Mouse (Mus musculus) heart, embryonic 10.5 days (tissue): ENCODE measurements around the gene Slx4ip. TPM values are rescaled to one million over a fixed set of nuclear protein-coding genes. Genes with fewer than 3 reads are reported as not detected.

Source experiments
- DNase-seq: peaks from one replicate; pipeline ENCODE4 v3.0.0-alpha.2; 2017; ENCODE audit warnings: low spot score
- H3K27ac ChIP-seq: fragments of 300-500 bp; sonication (generic); 2 replicates; pipeline ENCODE4 v1.5.1; 2016; ENCODE audit warnings: mild to moderate bottlenecking
- H3K27me3 ChIP-seq: fragments of 300-500 bp; sonication (generic); 2 replicates; pipeline ENCODE4 v1.6.1; 2016; ENCODE audit warnings: mild to moderate bottlenecking; ENCODE audit not compliant: poor library complexity, insufficient read depth, severe bottlenecking
- H3K36me3 ChIP-seq: fragments of 300-500 bp; sonication (generic); 2 replicates; pipeline ENCODE4 v1.6.1; 2016; ENCODE audit warnings: mild to moderate bottlenecking, moderate library complexity
- H3K4me1 ChIP-seq: fragments of 300-500 bp; sonication (generic); 2 replicates; pipeline ENCODE4 v1.6.1; 2016; ENCODE audit warnings: mild to moderate bottlenecking
- H3K4me3 ChIP-seq: fragments of 300-500 bp; sonication (generic); 2 replicates; pipeline ENCODE4 v1.5.1; 2016; ENCODE audit warnings: mild to moderate bottlenecking, moderate library complexity
- H3K9me3 ChIP-seq: fragments of 300-500 bp; sonication (generic); 2 replicates; pipeline ENCODE4 v1.6.1; 2016; ENCODE audit warnings: mild to moderate bottlenecking, moderate library complexity
- WGBS: fragments of 180-500 bp; shearing (Covaris S2); methylation state at CpG from one replicate; pipeline ENCODE4 v1.1.7; 2016; 5-methylcytosine and 5-hydroxymethylcytosine counted together
- polyA plus RNA-seq: library from polyadenylated mRNA; unstranded; fragments of >200 nt; fragmentation: Nextera tagmentation; extraction: Ambion mirVana; gene quantifications from 2 replicates; pipeline ENCODE4 v1.2.1, GENCODE M21; 2016

The Slx4ip gene
- polyA plus RNA-seq, 1 experiment from 2014 or later: 5.9 TPM

- Histone ChIP-seq H3K27me3 (no peaks in the 10 kb centered on the region), H3K4me1 (peaks cover 19% of the 10 kb centered on the region), H3K9me3 (no peaks in the 10 kb centered on the region), H3K27ac (peak overlapping the region; percentile 99), H3K4me3 (peak overlapping the region; percentile 76), H3K36me3 (no peaks in the 10 kb centered on the region)
- DNase-seq: peak; percentile 97
- WGBS: under 1% methylated on average over 57 of the region's 61 CpGs
Measured at GRCm38 (mm10) chr2:137116675-137117320, 225.8 kb downstream of the Slx4ip start.

- peak; percentile 94 for DNase-seq
- under 1% methylated on average over 33 of the region's 33 CpGs for WGBS
- H3K4me3 ChIP-seq: peak overlapping the region; percentile 76
- H3K36me3 ChIP-seq: no peaks in the 10 kb centered on the region
- no peaks in the 10 kb centered on the region for H3K27me3 ChIP-seq
- H3K27ac ChIP-seq: peak overlapping the region; percentile 99
- no peaks in the 10 kb centered on the region for H3K9me3 ChIP-seq
- peaks cover 14% of the 10 kb centered on the region for H3K4me1 ChIP-seq
Measured at GRCm38 (mm10) chr2:137117321-137117690, 226.3 kb downstream of the Slx4ip start.

Other genes with a start within 250 kb of the Slx4ip start
- gene Snap25, start 177.8 kb upstream of the Slx4ip start, polyA plus RNA-seq: 0.97 and 2.1 TPM in 2 replicates
- gene AL731706.2, start 5.5 kb upstream of the Slx4ip start, polyA plus RNA-seq: 52.5 and 54.5 TPM in 2 replicates
- 29.2 and 39.2 TPM in 2 replicates for gene AL731706.1, start 171 bp downstream of the Slx4ip start, polyA plus RNA-seq
- 17.0 and 17.8 TPM in 2 replicates for gene Mkks, start 171 bp downstream of the Slx4ip start, polyA plus RNA-seq
- gene Jag1, start 225.4 kb downstream of the Slx4ip start, polyA plus RNA-seq: 21.6 and 23.2 TPM in 2 replicates